Mouse (Mus musculus): ENCODE data around the gene Eml2.

DNA sequence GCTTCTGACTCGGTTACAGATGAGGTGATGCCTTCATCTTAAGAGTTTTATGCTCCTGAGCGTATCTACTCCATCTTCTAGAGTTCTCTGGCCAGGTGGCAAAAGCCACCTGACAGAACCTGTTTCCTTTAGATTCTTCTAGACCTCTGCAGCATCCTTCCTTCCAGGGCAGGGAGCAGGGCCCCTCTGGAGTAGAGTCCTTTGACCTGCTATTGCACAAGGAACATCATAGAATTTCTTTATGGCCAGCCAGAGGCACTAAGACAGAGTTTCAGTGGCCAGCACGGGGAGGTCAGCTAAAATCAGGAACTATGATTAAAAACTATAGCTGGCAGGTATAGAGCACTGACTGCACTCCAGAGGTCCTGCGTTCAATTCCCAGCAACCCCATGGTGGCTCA lies 75.9 kb downstream of the Eml2 start:
- TF ChIP-seq CTCF (IDR thresholded peaks at IDR 0.05; ENCODE audit: extremely low read depth, insufficient read length, insufficient replicate concordance, low read depth, low read length) (no peak), POLR2A (IDR thresholded peaks at IDR 0.05; ENCODE audit: low read depth, low read length) (no peak)
